Mouse (Mus musculus) c-Kit-negative CD71-positive TER-119-positive erythroid progenitor cells, embryonic 14.5 days (primary cell): ENCODE results near the gene Ttn.

Source experiments
- DNase-seq: peaks from one replicate; pipeline ENCODE4 v3.0.0-alpha.2; 2013; ENCODE audit warnings: low read depth, low spot score

Ttn gene

DNA sequence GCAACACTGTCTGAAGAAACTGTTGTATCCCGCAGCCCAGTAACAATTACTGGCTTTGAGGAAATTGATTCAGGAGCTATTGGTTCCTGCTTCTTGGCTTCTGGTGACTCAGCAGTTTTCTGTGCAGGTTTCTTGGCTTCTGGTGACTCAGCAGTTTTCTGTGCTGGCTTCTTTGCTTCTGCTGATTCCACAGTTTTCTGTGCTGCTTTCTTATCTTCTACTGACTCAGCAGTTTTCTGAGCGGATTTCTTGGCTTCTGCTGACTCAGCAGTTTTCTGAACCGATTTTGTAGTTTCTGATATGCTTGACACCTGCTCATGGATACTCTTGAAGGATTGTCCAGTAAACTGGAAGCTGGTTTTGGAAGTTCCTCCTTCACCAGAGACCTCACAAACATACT is 273.8 kb downstream of the Ttn start:
- peak; percentile 36 for DNase-seq

- DNase-seq, result no peak
Observed at GRCm38 (mm10) chr2:76705655-76706054, 276.7 kb downstream of the Ttn start.

DNA sequence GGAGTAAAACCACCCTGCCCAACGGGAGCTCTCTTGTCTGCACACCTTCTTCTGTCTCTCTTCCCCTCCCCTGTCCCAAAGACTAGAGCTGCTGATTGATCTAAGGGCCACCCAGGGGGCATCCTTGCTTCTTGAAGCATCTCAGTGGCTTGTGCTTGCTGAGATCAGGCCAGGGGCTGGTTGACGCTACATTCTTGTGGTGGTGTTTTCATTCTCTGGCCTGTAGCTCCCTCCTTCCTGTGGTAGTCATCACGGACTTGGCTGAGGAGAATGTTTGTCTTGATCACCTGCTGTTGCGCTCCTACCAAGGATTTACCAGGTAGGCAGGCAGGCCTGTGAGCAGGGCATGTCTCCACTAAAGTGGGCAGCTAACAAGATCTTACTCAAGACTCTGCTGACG is 279.6 kb downstream of the Ttn start:
- DNase-seq, result no peak

GRCm38 (mm10) chr2:76702188-76702587 is 280.2 kb downstream of the Ttn start:
- no peak for DNase-seq

- no peak for DNase-seq
Observed at GRCm38 (mm10) chr2:76695290-76695689, 287.1 kb downstream of the Ttn start.

- no peak for DNase-seq
Observed at GRCm38 (mm10) chr2:76693765-76694164, 288.6 kb downstream of the Ttn start.

- DNase-seq, result no peak
Observed at GRCm38 (mm10) chr2:76690436-76691204, 291.7 kb downstream of the Ttn start.

- DNase-seq, result no peak
Observed at GRCm38 (mm10) chr2:76688162-76688561, 294.2 kb downstream of the Ttn start.

GRCm38 (mm10) chr2:76687608-76688007 is 294.7 kb downstream of the Ttn start:
- DNase-seq, result no peak

DNA sequence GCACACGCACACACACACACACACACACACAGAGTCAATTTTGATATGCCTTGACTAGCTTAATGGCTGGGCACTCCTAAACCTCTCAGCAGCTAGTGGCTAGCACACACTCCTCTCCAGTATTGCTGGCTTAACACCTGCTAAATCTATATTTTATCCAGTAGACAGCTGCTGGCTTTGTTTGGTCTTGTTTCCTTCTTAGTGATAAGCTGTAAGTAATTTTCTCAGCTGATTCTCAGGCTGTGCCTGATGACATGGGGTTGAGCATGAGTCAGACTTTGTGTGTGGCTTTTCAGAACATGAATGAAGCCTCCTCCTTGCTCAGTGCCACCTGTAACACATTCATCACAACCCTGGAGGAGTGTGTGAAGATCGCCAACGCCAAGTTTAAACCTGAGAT is 295.4 kb downstream of the Ttn start:
- DNase-seq, result no peak

DNA sequence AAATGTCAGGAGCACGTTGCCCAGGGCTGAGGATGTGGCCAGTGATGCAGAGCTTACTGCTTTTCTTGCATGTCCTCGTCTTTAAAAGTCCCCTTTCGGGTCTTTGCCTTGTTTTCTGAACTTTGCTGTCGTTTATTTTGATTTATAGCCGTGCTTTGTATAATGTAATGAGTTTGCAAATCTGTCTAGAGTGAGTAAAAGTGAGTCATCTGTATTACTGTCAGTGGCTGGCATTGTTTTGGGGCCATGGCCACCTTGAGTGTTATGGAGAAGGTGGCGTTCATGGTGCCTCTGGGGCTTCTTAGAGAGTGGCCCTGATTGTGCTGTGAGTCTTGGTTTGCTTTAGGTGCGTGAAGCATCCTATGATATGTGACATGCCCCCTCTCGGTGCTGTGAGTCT is 300.0 kb downstream of the Ttn start:
- no peak for DNase-seq

DNA sequence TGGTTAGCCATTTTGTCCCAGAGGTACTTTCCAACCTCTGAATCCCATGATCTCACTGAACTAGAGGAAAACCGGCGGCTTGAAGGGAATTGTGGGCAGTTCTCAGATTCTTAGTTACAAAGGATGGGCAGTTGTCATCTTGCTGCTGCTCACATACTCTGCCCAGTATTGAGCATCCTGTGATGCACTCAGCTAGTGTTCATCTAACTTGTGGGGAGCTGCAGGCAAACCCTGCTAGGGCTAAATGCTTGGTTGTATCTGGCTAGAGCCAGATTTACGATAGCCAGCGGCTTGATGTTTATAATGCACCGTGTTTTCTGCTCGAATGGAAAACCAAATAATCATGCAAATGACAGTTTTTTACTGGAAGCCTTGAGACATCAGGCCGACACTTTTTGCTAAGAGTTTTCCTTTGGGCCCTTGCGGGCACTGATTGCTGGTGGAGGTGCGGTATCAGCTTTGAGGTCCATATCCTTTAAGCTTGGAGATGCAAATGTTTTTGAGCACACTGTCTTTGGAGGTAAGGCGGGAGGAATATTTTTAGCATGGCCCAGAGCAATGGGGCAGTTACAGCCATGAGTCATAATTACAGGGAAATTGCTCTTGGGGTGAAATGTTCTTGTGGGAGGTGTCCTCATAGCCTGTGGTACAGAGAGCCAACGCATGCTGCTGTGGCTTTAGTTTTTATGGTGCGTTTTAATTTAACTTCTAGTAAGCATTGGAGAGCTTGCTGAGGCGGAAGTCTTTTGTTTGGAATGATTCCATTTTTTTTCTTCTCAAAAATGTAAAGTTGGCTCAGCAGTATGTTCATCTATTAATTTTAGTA is 305.7 kb downstream of the Ttn start:
- DNase-seq, result no peak

DNA sequence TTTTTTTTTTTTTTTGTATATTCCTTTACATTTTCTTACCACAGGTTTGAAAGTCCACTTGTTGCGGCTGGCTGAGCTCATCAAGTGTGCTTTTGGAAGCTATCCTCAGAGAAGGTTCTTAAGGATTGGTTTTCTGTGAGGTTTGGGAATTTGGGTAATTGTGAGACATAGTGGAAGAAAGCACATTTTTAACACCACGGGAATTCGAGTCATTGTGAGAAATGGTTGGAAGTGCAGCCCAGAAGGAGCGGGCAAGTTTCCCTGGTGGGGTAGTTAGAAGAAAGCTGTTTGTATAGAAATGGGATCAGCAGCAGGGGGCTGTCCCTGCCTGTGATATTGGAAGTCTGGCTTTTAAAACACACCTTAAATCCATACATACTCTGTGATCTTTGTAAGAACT is 306.4 kb downstream of the Ttn start:
- no peak for DNase-seq

- no peak for DNase-seq
Observed at GRCm38 (mm10) chr2:76675451-76675850, 306.9 kb downstream of the Ttn start.

DNA sequence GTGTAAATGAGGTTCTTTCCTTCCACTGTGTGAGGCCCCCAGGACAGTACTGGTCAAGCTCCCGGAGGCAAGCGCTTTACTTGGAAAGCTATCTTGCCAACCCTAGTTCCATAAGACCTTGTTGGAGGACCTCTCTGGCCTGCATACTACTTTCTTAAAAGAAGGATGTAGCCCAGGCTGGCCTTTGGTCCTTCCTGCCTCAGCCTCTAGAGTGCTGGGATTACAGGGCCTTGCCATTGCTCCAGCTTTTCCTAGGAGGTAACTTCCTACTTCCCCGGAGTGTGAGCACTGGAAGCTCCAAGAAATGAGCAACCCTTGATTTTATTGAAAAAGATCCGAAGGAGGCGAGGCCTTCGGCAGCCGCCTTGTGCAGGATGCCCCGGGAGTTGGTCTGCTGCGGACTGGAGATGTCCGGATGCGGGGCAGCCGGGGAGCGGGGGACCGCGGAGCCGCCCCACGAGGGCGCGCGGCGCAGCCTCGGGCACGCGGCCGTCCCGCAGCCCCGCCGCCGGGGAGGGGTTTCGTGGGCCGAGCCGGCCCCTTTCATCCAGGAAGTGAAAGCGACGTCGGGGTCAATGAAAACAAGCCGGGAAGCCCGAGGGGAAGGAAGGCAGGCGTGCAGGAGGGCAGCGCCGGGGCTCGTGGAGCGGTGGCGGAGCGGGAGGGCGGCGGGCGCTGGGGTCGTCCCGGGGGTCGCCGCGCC is 307.5 kb downstream of the Ttn start, which contains the start of gene Plekha3:
Plekha3 (plus strand) TSS at position 557 of the 703 bp plus-strand sequence.
- no peak for DNase-seq

- DNase-seq, result no peak
Observed at GRCm38 (mm10) chr2:76673472-76674081, 308.8 kb downstream of the Ttn start.

GRCm38 (mm10) chr2:76672966-76673392 is 309.4 kb downstream of the Ttn start, which contains the start of gene Fkbp7:
TSS of gene Fkbp7 (minus strand) at chr2:76673116.
- peak; percentile 69 for DNase-seq

GRCm38 (mm10) chr2:76672134-76672745 is 310.1 kb downstream of the Ttn start:
- no peak for DNase-seq

GRCm38 (mm10) chr2:76671641-76672040 is 310.7 kb downstream of the Ttn start:
- no peak for DNase-seq

DNA sequence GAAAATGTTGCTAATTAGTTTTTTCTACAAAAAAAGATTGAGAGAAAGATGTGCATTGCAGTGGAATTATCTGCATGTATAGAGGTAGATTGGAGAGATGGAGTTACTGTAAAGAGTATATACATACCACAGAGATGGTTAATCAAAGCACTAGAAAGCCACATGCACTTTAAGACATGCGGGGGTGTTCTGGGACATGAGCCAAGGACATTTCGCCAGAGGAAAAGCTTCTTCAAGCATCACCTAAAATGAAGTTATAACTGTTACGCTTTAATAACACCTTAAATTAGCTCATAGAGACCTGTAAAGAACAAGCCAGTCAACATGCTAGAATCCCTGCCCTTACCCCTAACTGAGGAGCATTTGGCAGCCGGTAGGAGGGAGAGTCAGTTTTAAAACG is 315.1 kb downstream of the Ttn start:
- DNase-seq, result no peak

DNA sequence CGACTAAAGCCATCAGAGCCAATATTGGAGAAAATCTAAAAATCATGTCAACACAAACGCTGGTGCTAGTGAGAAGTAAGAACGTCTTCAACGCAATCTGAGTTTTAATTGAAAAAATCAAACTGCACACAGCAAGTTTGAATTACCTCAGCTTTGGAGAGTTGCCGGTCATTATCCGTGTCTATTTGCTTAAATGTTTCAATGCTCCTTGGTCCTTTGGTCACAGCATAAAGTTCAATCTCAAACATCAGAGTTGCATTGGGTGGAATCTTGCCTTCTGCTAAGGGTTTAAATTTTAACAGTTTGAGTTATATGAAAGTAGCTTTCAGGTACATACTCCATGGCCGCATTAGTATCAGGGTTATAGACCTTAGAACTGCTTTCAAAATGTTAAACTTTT is 316.8 kb downstream of the Ttn start:
- no peak for DNase-seq
